Mouse (Mus musculus): ENCODE data around the gene Sgms2.

DNA sequence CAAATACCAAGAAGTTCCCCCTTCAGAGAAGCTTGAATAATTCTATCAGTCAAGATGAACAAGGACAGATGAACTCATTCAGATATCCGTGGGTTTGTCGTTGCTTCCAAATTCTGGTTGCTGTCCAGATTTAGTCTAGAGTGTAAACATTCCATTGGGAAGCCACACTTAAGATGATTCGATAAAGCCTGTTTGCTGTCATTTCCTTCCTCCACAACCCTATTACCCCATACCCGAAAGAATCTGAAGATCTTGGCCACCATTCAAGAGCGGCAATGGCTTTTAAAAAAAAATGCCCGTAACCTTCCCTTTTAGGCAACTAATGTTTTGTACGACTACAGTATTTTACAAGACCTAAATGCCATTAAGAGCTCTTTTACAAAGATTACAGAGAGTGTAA, 31.0 kb upstream of the Sgms2 start:
- TF ChIP-seq REST (IDR thresholded peaks at IDR 0.05; ENCODE audit: insufficient read depth, insufficient read length) (no peak), POLR2A (IDR thresholded peaks at IDR 0.05; ENCODE audit: insufficient read length, low read depth) (no peak), E2F4 (IDR thresholded peaks at IDR 0.05; ENCODE audit: insufficient read depth) (no peak), TCF12 (IDR thresholded peaks at IDR 0.05; ENCODE audit: insufficient read depth, poor library complexity, severe bottlenecking) (no peak), USF1 (IDR thresholded peaks at IDR 0.05; ENCODE audit: low read depth) (no peak), CEBPB (IDR thresholded peaks at IDR 0.05; ENCODE audit: insufficient read depth, poor library complexity, severe bottlenecking) (0 out of 2 replicates have a peak, but pooled peaks have one; percentile 40), SRF (IDR thresholded peaks at IDR 0.05; ENCODE audit: control insufficient read depth, insufficient read length, low read depth) (no peak), MYOG (IDR thresholded peaks at IDR 0.05; ENCODE audit: control insufficient read depth in 1 of 3, insufficient read depth in 1 of 3, insufficient read length in 2 of 3, low read depth in 2 of 3) (no peak), MAX (IDR thresholded peaks at IDR 0.05; ENCODE audit: low read depth) (no peak), POLR2AphosphoS2 (IDR thresholded peaks at IDR 0.05; ENCODE audit: insufficient read length, low read depth) (no peak)
